Mouse (Mus musculus) spleen, adult 2 months (tissue): ENCODE measurements around the gene Tdrd7.

Source experiments
- CTCF ChIP-seq: fragments of 200-500 bp; IDR thresholded peaks from 2 replicates; pipeline ENCODE4 v1.5.1; 2011; ENCODE audit warnings: mild to moderate bottlenecking, inconsistent platforms; ENCODE audit not compliant: insufficient read depth, insufficient read length, insufficient replicate concordance; ENCODE audit errors: extremely low read depth
- POLR2A ChIP-seq: fragments of 200-500 bp; IDR thresholded peaks from 2 replicates; pipeline ENCODE4 v1.6.1; 2011; ENCODE audit warnings: low read depth, low read length, inconsistent platforms

DNA sequence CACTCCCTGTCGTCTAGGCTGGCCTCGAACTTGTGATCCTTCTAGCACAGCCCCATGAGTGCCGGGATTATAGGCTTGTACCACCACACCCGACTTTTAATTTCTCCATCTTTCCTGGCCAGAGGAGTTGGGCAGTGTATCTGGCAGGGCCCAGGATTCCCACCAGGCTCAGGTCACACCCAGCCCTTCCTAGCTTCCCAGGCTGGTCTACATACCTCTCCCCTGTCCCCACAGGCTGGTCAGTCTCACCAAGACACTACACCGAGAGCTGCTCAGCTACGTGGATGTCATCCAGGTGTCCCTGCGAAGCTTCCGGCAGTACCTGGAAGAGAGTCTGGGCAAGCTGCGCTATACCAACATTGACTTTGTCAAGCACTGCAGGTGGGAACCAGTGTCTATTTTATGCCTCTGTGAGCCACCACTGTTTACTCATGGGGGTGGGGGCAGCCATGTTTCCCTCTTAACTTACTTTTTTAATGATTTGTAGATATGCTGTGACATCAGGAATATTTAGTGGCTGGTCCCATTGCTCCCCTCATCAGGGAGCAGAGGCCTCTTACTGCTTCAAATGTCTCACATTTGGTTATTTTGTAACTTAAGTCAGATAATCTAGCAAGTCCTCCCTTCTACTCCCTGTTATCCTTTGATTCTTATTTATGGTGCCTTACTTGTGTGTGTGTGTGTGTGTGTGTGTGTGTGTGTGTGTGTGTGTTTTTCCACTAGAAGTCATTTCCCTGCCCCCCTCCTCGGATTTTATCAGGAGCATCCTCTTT, 43.3 kb upstream of the Tdrd7 start:
- TF ChIP-seq CTCF (no peak), POLR2A (no peak)
